Mouse (Mus musculus): ENCODE measurements around the gene Nck1. TPM values are rescaled to one million over a fixed set of nuclear protein-coding genes. Genes with fewer than 3 reads are reported as not detected.

Gene Nck1
- polyA plus RNA-seq (2012; rRNA removed; ENCODE audit: low replicate concordance): 0.21 and 0.24 TPM in 2 replicates

DNA sequence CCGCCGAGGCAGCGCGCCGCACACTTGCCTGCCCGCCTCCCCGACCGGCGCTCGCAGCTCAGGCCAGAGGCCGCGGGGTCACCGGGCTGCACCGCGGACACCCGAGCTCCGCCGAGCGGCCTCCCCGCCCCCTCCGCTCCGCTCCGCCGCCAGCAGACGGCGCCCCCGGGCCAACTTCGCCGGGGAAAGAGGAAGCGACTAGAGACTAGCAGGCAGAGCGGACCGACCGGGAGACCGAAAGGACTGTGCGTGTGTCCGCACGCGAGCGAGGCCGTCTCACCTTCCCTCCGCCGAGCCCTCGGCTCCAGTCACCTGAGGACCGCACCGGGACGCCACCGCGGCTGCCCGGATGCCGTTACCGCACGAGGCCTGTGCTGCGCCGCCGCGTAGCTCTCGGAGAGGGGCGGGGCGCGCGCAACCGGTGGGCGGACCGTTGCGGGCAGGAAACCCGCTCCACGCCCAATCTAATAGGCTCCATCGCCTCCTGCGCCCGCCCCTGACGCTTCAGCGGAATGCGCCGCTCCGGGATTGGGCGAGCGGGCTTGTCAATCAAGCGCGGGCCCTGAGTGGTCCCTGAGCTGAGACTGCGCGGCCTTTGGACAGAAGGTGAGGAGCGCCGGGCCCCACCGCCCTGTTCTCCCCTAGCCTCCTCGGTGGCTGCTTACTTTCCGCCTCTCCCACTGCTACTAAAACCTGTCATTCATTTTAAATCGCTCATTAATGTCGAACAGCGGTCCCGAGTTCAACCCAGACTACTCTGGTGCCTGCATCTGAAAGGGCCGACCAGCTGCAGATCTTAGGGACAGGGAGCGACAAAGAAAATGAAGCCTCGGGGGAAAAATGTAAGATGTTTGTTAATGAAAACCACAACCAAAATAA is at the start of gene Nck1:
Gene Nck1, minus strand, starts transcription at position 420 of the 879 bp plus-strand sequence.

DNA sequence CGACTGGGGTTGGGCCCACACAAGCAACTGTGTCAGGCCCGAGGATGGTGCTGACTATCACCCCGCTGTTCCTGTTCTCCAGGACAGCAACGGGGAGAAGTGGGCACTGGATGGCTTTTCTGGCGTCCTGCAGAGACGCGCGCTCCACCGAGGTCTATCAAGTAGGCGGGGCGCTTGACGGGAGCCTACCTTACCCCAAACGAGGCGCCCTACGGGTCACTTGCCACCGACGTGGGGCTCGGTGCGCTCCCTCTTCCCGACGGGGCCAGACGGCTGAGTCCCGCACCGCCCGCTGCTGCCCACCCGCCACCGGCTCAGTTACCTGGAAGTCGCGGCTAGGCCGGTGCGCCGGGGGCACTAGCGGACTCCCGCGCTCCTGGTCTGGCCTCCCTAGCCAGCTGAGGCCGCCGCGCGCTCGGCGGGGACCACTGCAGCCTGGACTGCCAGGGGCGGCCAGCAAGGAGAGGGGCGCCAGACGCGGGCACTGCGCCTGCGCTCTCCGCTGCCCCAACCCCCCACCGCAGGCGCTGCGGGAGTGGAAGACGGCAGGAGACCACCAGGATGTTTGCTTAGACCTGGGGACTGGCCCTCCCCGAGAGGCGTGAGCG is 24.8 kb upstream of the Nck1 start, which contains the start of gene Slc35g2:
Gene Slc35g2, minus strand, starts transcription at position 465 of the 608 bp plus-strand sequence.

DNA sequence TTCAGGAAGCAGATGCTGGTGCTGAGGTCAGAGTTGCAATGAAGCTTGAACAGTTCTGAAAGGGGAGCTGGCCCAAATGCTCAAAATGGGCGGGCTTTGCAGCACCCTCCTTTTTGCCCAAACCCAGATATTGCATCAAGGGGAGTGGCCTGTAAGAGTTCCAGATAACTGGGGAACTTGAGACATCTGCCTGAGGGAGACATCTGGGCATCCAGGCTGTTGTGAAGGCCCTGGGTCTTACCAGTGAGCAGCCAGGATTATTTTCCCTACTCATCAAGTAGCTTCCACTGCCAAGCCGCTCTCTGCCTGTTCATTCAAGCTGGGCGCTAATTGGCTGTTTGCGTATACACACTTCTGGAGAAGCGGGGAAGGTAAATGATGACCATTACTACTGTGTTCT is 59.5 kb downstream of the Nck1 start, which contains the start of gene Il20rb:
Gene Il20rb, minus strand, starts transcription at position 358 of the 400 bp plus-strand sequence.

Other genes starting within 250 kb of the Nck1 start
- gene Il20rb, start 59.3 kb downstream of the Nck1 start, polyA plus RNA-seq (2012; rRNA removed; ENCODE audit: low replicate concordance): 1.2 and 2.0 TPM in 2 replicates
- gene Slc35g2, start 25.0 kb upstream of the Nck1 start, polyA plus RNA-seq (2012; rRNA removed; ENCODE audit: low replicate concordance): 0.32 and 0.53 TPM in 2 replicates
- gene Stag1, start 51.7 kb upstream of the Nck1 start, polyA plus RNA-seq (2012; rRNA removed; ENCODE audit: low replicate concordance): 0.77 and 1.1 TPM in 2 replicates